Mouse (Mus musculus): ENCODE measurements around the gene Mrpl18.

DNA sequence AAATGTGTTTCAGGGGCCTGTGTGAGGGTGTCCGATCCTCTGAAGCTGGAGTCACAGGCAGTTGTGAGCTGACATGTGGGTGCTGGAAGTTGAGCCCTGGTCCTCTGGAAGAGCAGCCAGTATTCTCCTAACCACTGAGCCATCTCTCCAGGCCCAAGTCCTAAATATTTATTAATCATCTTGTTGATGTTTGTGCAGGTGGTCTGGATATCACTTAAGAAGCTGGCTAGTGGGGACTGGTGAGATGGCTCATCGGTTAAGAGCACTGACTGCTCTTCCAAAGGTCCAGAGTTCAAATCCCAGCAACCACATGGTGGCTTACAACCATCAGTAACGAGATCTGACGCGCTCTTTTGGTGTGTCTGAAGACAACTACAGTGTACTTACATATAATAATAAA is 33.5 kb upstream of the Mrpl18 start:
- TF ChIP-seq CTCF (IDR thresholded peaks at IDR 0.05; ENCODE audit: control insufficient read depth, insufficient read depth, insufficient read length) (no peak), USF1 (IDR thresholded peaks at IDR 0.05; ENCODE audit: low read depth) (no peak), MYOD1 (IDR thresholded peaks at IDR 0.05; ENCODE audit: control insufficient read depth, insufficient read length, low read depth) (no peak), FOSL1 (IDR thresholded peaks at IDR 0.05; ENCODE audit: insufficient read depth, low read length, poor library complexity, severe bottlenecking) (no peak), CEBPB (IDR thresholded peaks at IDR 0.05; ENCODE audit: low read depth) (no peak), MAX (IDR thresholded peaks at IDR 0.05) (no peak), MYOG (IDR thresholded peaks at IDR 0.05; ENCODE audit: control insufficient read depth, extremely low read depth, insufficient read length) (no peak)

Data from C2C12 (cell line).